Mouse (Mus musculus): ENCODE measurements around the gene Dcun1d5. TPM values are rescaled to one million over a fixed set of nuclear protein-coding genes. Genes with fewer than 3 reads are reported as not detected.

Dcun1d5 gene
- total and polyA plus RNA-seq, 2 experiments from 2014 or later: 90.3 to 106 TPM

DNA sequence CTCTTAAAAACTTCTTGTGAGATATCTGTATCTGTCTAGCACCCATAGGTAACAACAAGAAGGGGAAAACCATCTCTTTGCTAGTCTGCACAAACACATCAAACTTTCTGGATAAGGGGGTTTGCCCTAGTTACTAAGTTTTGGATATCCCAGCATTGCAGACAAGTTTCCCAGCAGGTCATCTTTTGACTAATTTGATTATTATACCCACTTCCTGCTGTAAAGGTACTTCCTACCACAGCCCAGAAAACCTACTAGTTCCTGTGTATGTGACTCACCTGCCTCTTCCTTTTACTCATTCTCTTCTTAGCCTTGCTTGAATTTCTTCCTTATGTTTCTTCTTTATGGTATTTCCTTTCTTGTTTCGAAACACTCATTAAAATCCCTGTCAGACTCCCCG is 55.6 kb downstream of the Dcun1d5 start:
- WGBS: 85% methylated on average over 2 of the region's 2 CpGs
- no peaks in the 10 kb centered on the region for H3K9me3 ChIP-seq (ENCODE audit: low read length)
- H3K4me3 ChIP-seq (ENCODE audit: low read depth, low read length): no peak overlapping the region
- no peaks in the 10 kb centered on the region for H3K27me3 ChIP-seq (ENCODE audit: insufficient read depth, low read length)
- ATAC-seq (no peak), DNase-seq (no peak)
- H3K4me2 ChIP-seq (ENCODE audit: low read depth): no peak overlapping the region
- H3K9ac ChIP-seq: no peak overlapping the region
- no peaks in the 10 kb centered on the region for H3K36me3 ChIP-seq (ENCODE audit: insufficient read depth)
- no peak for TF ChIP-seq CTCF (IDR thresholded peaks at IDR 0.05; ENCODE audit: low read depth)
- no peaks in the 10 kb centered on the region for H3K4me1 ChIP-seq (ENCODE audit: insufficient read depth)
- no peak overlapping the region for H3K27ac ChIP-seq (ENCODE audit: low read depth, low read length)

GRCm38 (mm10) chr9:7252797-7253654 is 68.7 kb downstream of the Dcun1d5 start:
- WGBS: 64% methylated on average over 1 of the region's 1 CpGs

More at GRCm38 (mm10) chr9:7252797-7253654, 68.7 kb downstream of the Dcun1d5 start:
- Histone ChIP-seq H3K4me2 (ENCODE audit: low read depth) (no peak overlapping the region), H3K9ac (no peak overlapping the region), H3K27ac (ENCODE audit: low read depth, low read length) (no peak overlapping the region), H3K36me3 (ENCODE audit: insufficient read depth) (no peaks in the 10 kb centered on the region), H3K27me3 (ENCODE audit: insufficient read depth, low read length) (no peaks in the 10 kb centered on the region), H3K4me1 (ENCODE audit: insufficient read depth) (no peaks in the 10 kb centered on the region), H3K4me3 (ENCODE audit: low read depth, low read length) (no peak overlapping the region), H3K9me3 (ENCODE audit: low read length) (no peaks in the 10 kb centered on the region)
- DNase-seq (no peak), ATAC-seq (no peak)
- no peak for TF ChIP-seq CTCF (IDR thresholded peaks at IDR 0.05; ENCODE audit: low read depth)

Other genes with a start within 250 kb of the Dcun1d5 start
- 15.5 and 18.6 TPM in 2 replicates for gene Dync2h1, start 74 bp upstream of the Dcun1d5 start, total RNA-seq (2014; rRNA removed)
- 7.3 and 13.9 TPM in 2 replicates for gene Dync2h1, start 74 bp upstream of the Dcun1d5 start, polyA plus RNA-seq (2015; fragmentation: Nextera tagmentation; extraction: Ambion mirVana)
- gene Mmp13, start 88.0 kb downstream of the Dcun1d5 start, total RNA-seq (2014; rRNA removed): 0.08 and 3.2 TPM in 2 replicates
- 0.05 TPM in 1 of 2 replicates, not detected in the other for gene Mmp13, start 88.0 kb downstream of the Dcun1d5 start, polyA plus RNA-seq (2015; fragmentation: Nextera tagmentation; extraction: Ambion mirVana)
- gene Mmp12, start 159.9 kb downstream of the Dcun1d5 start, total RNA-seq (2014; rRNA removed): 0.62 TPM in 1 of 2 replicates, not detected in the other
- gene Mmp12, start 159.9 kb downstream of the Dcun1d5 start, polyA plus RNA-seq (2015; fragmentation: Nextera tagmentation; extraction: Ambion mirVana): not detected in 2 replicates
- not detected in 2 replicates for gene Mmp1b, start 203.5 kb downstream of the Dcun1d5 start, total RNA-seq (2014; rRNA removed)
- not detected in 2 replicates for gene Mmp1b, start 203.5 kb downstream of the Dcun1d5 start, polyA plus RNA-seq (2015; fragmentation: Nextera tagmentation; extraction: Ambion mirVana)